Mouse (Mus musculus): ENCODE data around the gene B3gnt2. TPM values are rescaled to one million over a fixed set of nuclear protein-coding genes. Genes with fewer than 3 reads are reported as not detected.

B3gnt2 gene
- total RNA-seq (2017) = 38.9 and 46.2 TPM in 2 replicates

DNA sequence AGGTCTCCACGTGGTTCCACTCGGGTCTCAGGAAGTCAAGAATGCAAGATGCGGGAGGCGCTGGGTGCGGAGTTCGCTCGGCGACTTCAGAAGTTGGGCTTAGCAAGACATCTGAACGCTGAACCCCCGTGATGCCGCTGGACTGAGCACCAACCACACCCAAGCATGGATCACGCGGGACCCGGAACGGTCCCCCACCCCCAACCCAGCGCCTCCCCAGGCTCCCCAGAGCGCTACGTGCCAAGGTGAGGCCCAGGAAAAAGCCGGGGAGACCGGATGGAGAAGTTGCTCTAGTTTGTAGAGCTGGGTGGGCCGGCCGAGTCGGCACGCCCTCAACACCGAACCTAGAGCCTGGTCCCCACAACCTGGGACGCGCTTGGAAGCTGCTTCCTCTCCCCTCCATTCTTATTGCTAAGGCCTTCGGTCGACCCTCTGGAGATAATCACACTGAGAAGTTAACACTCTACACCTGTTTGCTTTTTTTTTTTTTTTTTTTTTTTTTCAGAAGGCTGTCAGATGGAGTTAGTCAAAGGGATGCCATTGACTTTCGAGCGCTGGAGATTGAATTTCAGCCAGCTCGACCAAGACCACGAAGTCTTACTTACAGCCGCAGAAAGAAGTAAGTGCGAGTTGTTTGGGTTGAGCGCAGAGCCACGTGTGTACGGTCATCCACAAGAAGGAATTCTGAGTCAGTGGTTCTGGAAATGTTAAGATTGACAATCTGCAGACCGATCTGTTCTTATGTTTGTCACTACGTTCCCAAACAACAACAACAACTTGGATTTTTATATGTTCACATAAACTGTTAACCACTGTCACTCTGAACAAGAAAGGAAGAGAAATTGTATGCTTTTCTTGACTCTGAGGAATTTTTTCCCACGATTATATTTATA, at the start of gene B3gnt2:
Gene B3gnt2, minus strand, starts transcription at position 627 of the 893 bp plus-strand sequence.
- ATAC-seq (ENCODE audit: extremely low read depth, insufficient number of reproducible peaks, low FRiP score, poor library complexity, severe bottlenecking) = peak; percentile 8; the same call in 1 of the 2 replicates

DNA sequence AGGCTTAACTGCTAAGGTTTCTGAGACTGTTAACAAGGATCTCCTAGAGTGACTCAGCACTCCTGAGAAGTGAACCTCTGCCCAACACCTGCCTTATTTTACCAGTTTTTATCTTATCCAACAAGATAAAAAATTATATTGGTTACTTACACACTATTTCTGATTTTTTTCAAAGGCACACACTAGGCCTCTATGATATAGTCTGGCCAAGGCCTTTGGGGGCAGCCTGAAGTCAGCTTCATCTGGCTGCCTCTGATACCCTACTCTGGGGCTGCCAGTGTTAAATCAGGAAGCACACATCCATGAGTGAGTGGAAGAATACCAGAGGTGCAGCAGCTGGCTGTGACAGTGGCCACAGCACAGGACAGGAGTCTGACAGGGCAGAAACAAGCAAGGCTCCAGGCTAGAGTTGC, 45.7 kb upstream of the B3gnt2 start:
- no peak for ATAC-seq (ENCODE audit: extremely low read depth, insufficient number of reproducible peaks, low FRiP score, poor library complexity, severe bottlenecking)

DNA sequence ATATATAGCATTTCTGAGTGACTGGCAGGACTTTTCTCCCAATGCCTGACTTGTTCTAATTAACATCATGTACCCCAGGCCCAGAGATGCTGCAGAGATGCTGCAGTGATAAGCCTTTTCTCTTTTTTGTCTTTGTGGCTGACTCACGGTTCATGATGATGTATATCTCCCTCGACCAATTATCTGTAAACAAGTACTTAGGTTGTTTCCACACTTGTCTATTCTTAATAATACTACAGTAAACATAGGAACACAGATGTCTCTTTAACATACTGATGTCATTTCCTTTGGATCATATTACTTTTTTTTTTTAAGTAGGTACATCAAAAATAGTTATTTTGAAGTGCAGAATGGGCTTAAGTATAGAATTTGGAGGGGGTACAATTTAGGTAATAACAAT, 42.2 kb upstream of the B3gnt2 start:
- no peak for ATAC-seq (ENCODE audit: extremely low read depth, insufficient number of reproducible peaks, low FRiP score, poor library complexity, severe bottlenecking)

DNA sequence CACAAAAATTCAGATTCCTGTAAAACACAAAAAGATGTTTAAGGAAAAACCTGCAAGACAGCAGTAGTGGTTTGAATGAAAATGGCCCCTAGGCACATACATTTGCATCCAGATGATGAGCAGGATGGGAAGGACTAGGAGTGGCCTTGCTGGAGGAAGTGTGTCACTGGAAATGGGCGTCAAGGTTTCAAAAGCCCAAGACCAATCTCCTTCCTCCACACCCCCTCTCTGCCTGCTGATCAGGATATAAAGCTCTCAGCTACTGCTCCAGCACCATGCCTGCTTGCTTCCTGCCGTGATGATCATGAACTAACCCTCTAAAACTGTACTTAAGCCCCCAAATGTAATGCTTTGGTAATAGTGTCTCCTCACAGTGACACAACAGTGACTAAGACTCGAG, 39.3 kb upstream of the B3gnt2 start:
- no peak for ATAC-seq (ENCODE audit: extremely low read depth, insufficient number of reproducible peaks, low FRiP score, poor library complexity, severe bottlenecking)

DNA sequence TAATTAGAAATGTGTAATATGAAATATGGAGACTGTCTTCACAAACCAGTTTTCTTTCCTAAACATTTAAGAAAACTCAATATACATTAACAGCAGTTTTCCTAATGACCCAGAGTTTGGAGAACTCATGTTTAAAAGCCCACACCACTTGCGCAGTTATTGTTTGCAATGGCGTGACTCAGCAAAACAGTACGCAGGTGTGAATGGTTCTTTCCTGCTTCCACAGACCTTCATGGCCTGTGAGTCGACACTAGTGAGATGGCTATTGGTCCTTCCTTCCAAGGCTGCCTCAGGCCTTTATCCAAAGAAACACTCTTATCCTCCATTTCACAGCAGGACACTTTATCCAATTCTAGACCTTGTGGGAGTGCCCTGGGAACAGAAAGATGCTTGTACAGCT, 36.9 kb upstream of the B3gnt2 start:
- ATAC-seq (ENCODE audit: extremely low read depth, insufficient number of reproducible peaks, low FRiP score, poor library complexity, severe bottlenecking) = no peak

DNA sequence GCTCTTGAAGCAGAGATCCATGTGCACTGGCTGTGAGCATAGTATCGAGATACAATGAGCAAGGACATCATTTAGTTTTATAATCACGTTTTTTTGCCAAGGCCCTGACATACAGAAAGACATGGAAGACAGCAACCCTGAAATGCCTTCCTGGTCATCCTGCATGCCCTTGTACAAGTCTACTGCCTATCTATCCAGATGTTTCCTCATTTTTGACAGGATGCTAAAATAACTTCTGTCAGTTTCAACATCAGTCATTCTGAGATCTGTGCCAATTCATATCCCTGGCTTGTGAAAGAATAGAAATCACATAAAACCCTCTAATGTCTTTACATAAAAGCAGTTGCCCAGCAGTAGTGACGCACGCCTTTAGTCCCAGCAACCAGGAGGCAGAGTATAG, 36.4 kb upstream of the B3gnt2 start:
- no peak for ATAC-seq (ENCODE audit: extremely low read depth, insufficient number of reproducible peaks, low FRiP score, poor library complexity, severe bottlenecking)

DNA sequence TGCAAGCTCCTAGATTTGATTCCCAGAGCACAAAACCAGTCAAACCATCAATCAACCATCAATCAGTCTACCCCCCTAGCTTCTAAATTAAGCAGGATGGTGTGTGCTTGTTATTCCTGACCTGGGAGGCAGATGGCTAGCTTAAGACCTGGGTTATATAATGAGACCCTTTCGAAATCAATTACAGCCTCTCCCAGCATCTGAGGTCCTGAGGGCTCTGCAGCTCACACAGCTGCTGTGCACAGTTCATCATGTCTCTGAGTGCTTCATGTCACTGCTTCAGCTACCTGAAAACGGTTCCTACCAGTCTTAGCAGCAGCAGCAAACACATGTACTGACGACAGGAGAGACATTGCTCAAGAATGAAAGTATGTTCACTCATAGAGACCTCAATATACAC, 32.3 kb upstream of the B3gnt2 start:
- ATAC-seq (ENCODE audit: extremely low read depth, insufficient number of reproducible peaks, low FRiP score, poor library complexity, severe bottlenecking) = no peak

DNA sequence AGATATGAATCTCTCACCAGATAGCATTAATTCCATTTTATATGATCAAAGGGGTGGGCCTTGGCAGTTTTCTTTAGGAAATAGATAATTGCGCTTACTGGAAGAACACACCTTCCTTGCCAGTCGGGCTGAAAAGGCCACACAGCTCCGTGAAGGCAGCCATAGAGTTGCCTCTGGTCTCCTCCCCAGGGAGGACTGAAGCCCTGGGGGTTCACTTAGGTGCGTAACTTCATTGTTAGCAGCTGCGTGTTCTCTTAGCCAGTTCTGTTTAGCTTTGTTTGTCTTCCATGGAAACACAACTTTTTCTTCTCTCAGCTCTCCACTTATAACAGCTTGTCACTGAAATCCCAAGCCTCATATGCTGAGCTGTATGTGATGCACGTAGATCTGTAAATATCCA, 31.7 kb upstream of the B3gnt2 start:
- ATAC-seq (ENCODE audit: extremely low read depth, insufficient number of reproducible peaks, low FRiP score, poor library complexity, severe bottlenecking) = no peak

DNA sequence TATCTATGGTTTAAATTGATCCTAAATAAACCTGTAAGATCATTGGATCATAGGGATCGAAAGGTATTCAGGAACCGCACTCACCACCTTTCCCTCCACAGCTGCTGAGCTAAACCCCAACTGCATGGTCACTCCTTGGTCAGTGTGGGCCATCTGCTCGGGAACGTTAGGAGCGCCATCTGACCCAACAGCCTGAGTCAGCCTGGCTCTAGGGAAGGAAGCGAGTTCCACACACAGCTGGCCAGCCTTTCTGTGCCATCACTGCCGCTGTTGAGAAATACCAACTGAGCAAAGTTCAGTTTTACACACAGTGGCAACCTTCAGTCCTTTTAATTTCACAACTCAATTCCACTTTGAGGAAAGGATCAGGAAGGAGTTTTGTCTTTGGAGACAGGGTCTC, 31.1 kb upstream of the B3gnt2 start:
- peak; percentile 55; the same call in 1 of the 2 replicates for ATAC-seq (ENCODE audit: extremely low read depth, insufficient number of reproducible peaks, low FRiP score, poor library complexity, severe bottlenecking)

DNA sequence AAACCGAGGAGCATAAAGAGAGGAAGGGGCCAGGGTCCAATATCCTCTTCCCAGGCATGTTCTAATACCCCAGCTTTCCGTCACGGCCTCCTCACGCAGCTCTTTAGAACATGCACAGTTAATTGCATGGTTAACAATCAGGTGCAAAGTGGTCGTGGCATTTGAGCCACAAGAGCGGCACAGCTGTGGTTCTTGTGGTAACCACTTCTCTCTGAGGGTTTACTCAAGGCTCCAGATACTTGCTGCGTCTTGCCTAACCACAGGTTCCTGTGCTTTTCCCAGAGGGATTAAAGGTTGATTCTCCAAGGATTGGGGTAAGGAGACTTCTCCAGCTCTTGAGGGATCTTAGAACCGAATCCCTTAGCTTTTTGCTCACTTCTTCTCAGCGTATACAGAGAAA, 30.5 kb upstream of the B3gnt2 start:
- no peak for ATAC-seq (ENCODE audit: extremely low read depth, insufficient number of reproducible peaks, low FRiP score, poor library complexity, severe bottlenecking)

DNA sequence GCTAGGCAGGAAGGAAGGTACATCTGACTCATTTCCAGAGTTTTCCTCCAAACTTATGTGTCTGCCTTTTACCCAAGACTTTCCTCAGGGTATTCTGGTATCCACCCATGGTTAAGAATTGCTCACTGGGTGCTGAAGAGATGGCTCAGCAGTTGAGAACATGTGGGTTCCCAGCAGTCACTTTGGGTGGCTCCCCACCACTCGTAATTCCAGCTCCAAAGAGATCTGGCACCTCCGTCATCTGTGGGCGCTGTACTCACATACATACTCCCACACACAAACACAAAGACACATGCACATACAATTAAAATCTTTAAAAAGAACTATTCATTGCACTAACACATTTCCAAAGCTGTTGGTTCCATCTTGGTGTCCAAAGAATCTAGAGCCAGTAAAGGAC, 28.5 kb upstream of the B3gnt2 start:
- no peak for ATAC-seq (ENCODE audit: extremely low read depth, insufficient number of reproducible peaks, low FRiP score, poor library complexity, severe bottlenecking)

DNA sequence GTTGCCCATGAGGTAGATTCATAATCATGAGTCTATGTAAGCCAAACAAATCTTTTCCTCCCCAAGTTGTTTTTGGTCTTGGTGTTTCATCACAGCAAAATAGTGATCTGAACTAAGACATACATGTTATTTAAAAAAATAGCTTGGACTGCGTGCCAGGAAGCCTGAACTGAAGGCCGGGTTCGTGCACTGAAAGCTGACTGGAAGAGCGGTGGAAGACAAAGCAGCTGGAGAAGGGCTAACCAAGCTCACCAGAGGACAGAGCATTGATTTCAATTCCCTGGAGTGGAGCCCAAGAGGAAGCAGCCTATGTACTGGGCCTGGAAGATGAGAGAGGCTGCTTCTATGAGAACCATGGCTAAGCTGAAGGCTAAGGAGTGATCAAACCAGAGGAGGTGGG, 26.2 kb upstream of the B3gnt2 start:
- no peak for ATAC-seq (ENCODE audit: extremely low read depth, insufficient number of reproducible peaks, low FRiP score, poor library complexity, severe bottlenecking)

DNA sequence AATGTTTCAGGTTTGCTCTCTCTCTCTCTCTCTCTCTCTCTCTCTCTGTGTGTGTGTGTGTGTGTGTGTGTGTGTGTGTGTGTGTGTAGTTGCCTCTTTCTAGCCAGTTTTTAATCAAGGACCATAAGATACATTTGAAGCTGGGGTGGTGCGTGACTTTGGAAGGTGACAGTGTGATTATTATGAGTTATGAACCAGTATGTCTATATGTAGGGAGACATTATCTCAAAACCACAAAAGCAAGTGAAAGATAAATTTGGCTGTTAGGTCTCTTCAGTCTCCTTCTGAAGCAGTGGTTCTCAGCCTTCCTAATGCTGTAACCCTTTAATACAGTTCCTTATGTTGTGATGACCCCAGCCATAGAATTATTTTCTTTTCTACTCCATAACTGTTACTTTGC, 24.6 kb upstream of the B3gnt2 start:
- ATAC-seq (ENCODE audit: extremely low read depth, insufficient number of reproducible peaks, low FRiP score, poor library complexity, severe bottlenecking) = no peak

DNA sequence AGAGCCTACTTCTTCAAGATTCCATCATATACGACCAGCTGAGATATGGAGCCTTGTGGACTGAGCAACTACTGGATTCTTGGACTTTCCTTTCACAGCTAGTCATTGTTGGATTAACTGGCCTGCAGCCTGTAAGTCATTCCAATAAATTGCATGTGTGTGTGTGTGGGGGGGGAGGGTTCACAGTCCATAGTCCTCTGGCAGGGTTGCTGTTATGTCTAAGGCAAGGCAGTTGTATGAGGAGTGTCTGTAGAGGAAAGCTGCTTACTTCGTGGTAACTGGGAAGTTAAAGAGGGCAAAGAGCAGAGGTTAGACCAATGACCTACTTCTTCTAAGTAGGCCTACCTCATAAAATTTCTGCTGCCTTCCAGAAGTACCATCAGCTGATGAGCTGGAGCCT, 22.9 kb upstream of the B3gnt2 start:
- ATAC-seq (ENCODE audit: extremely low read depth, insufficient number of reproducible peaks, low FRiP score, poor library complexity, severe bottlenecking) = no peak

DNA sequence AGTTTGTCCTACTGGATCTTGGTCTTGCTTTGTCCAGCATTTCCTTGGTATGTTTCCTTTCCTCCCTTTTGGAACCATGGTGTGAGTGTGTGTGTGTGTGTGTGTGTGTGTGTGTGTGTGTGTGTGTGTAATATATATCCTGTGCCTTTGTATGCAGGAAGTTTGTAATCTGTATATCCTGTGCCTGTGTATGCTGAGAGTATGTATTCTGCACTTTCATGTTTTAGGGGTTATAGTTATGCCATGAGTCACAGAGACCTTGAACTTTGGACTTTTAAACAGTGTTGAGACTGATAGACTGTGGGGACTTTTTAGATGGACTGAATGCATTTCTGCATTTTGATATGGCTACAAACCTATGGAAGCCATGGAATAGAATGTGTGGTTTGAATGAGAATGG, 22.2 kb upstream of the B3gnt2 start:
- ATAC-seq (ENCODE audit: extremely low read depth, insufficient number of reproducible peaks, low FRiP score, poor library complexity, severe bottlenecking) = no peak

DNA sequence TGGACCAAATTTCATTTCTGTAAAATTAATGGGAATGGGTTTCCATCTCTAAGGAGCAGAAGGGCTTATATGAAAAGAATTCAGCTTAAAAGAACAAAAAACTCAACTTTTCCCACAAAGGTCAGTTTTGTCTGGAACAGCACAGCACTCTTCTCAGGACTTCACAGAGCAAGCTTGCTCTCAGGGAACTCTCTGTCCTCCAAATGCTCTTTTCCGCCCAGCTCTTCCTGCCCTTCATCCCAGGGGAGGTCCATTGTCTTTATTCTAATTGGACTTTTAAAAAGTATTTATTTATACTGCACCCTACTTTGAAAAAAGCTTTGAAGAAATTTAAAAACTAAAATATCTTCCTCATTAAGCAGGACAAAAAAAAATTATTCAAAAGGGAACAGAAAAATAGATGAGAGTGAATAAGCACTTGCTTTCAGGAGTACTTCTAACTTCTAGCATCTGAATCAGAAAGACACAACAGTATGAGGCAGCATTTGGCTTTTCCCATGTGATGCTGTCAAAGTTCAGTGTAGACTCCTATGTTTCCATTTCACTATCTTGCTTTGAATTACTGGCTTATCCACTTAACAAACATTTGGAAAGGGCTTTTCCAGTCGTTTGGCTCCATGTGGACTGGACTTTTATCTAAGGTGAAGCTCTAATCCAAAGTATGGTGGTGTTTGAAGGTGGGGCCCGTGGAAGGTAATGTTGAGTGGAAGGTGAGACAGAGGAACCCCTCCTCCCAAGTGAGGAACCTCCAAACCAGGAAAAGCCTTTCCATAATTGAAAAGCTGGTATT, 19.8 kb upstream of the B3gnt2 start:
- no peak for ATAC-seq (ENCODE audit: extremely low read depth, insufficient number of reproducible peaks, low FRiP score, poor library complexity, severe bottlenecking)

DNA sequence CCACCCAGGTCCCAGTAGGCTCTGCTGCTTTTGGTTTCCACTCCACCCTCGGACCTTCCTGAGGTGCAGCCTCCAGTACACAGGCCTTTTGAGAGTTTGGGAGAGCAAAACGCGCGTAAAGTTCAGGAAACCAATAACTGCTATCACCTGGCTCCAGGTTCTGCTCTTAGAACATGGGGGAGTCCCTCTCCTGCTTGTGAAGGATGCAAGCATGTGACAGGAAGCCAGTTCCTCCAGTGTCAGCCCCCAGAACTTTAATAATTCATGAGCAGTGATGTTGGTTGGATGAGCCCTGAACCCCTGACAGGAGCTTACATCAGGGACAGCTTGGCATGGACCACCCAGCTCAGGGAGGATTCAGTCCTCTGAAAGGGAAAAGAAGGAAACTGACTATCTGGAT, 18.9 kb upstream of the B3gnt2 start:
- ATAC-seq (ENCODE audit: extremely low read depth, insufficient number of reproducible peaks, low FRiP score, poor library complexity, severe bottlenecking) = no peak

DNA sequence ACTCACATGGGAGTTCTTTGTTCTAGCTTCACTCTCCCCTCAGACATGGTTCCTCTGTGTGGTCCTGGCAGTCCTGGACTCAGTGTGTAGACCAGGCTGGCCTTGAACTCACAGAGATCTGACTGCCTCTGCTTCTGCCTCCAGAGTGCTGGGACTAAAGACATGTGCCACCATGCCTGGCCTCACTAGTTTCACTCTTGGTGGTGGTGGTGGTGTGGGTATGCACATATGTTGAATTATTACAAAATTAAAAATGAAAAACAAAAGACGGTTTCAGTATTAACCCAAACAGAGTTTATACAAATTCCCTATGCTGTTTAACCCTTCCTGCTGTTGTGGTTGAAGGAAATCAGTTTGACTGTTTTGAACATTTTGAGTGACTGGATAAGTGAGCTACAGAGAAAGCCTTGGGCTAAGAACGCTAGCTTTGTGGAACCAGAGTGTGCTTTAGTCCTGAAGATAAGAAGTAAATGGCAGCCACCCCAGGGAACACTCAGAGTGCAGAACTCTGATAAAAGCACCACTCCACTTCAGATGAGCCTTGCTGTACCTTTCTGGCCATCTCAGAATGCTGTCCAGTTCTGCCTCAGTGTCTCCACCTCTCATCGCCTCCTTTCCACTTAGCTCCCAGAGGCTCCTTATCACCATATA, 16.0 kb upstream of the B3gnt2 start:
- no peak for ATAC-seq (ENCODE audit: extremely low read depth, insufficient number of reproducible peaks, low FRiP score, poor library complexity, severe bottlenecking)

DNA sequence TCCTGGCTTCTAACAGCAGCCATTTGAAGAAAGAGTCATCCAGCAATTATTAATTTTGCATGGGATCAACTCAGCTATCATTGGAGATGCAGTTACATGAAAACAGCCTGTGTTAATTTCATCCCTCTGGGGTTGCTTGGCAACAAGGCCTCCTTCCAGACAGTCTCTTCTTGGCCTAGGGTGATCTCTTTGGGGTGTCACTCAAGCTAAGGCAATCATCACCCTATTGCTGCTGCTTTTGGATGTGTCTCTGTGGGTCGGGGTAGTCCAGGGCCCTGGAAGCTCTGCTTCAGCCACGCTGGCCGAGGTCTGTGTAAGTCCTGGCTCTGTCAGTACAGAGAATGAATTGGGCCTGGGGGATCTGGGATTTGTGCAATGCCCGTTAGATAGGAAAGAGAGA, 14.5 kb upstream of the B3gnt2 start:
- no peak for ATAC-seq (ENCODE audit: extremely low read depth, insufficient number of reproducible peaks, low FRiP score, poor library complexity, severe bottlenecking)

DNA sequence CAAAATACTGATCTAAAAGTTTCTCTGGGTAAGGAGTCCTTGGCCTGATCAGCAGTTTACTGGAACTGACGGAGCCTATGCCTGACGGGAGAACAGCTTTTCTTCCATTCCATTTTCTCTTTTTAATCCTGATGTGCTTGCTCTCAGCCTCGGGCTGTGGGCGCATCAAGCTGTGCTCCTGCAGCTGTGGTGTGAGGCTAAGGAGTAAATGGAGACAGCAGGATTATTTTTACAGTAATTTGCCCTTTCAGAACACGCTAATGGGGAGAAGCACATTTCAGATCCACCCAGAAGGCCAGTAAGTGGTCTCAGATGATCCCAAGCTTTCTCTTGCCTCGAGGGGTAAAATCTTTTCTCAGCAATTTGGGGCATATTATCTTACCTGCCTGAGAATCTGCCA, 14.0 kb upstream of the B3gnt2 start:
- ATAC-seq (ENCODE audit: extremely low read depth, insufficient number of reproducible peaks, low FRiP score, poor library complexity, severe bottlenecking) = no peak
